Mouse (Mus musculus) c-Kit-positive CD71-positive TER-119-negative erythroid progenitor cells, embryonic 14.5 days (primary cell): ENCODE measurements around the gene Myo1b.

Experiments used
- DNase-seq: peaks from one replicate; pipeline ENCODE4 v3.0.0-alpha.2; 2013; ENCODE audit warnings: low read depth

Gene Myo1b

DNA sequence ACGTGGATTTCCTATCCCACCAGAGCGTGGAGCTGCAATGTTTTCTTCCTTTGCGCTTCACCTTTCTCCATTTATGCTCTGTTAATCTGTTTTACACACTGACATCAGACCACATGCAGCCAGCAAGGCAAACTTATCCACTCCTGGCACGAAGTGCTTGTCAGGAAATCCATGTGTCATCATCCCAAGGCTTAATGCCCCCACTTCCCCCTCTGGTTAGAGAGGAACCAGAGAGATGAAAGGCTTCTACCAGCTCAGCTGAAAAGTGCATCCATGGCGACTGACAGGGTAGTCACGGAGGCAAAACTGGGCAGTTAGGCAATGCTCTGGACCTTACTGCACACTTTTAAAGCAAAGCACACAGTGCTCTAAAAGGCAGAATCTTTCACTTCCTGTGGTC, 126.6 kb downstream of the Myo1b start:
- DNase-seq, result no peak

DNA sequence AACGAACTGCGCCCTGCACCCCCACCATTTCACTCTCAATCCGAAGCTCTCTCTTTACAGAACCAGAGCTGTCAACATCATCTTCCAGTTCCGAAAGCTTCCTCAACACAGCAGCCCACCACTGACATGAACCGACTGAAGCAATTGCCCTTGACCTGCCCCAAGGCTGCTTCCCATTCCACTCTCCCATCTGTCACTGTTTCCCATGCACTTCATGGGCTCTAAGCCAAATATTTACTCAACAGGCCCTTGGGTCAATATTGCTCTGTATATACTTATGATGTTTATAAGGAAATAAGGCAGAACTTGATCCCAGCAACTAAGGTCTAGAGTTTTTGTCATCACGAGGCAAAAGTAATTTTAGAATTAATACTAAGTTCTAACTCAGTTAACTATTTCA, 133.8 kb downstream of the Myo1b start:
- no peak for DNase-seq

DNA sequence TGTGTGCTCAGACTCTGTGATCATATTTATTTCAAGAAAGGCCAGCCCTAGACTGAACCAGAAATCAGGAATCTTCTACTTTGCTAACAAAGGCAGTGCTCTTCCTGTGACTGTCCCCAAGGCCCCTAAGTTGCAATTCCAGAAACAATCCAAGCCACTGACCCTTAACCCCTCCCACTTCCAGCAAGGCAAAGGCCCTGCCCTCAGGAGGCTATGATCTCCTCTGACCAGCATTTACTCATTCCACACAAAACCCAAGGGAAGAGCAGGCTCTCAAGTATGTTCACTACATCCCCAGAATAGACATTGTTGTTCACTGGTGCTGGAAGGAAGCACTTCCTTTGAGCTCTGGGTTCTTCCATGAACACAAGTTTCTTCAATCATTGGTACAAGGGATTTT, 135.5 kb downstream of the Myo1b start:
- DNase-seq, result no peak

DNA sequence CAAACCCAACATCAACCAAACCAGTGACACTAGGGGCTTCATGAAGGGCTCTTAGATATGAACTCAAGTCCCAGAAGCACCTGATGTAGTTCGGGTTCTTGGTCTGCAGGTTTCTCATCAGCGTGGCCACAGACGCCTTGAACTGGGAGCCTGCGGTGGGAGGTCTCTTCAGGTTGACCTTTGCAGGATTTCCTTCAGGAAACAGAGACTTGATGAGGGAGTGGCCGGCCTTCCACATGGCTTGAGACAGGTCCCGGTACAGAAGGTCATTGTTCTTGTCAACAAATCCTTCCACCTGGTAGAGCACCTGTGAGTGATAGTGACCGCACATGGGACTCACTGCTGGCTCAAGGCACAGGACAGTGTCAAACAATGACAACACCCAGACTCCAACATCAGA, 137.6 kb downstream of the Myo1b start:
- DNase-seq, result no peak

DNA sequence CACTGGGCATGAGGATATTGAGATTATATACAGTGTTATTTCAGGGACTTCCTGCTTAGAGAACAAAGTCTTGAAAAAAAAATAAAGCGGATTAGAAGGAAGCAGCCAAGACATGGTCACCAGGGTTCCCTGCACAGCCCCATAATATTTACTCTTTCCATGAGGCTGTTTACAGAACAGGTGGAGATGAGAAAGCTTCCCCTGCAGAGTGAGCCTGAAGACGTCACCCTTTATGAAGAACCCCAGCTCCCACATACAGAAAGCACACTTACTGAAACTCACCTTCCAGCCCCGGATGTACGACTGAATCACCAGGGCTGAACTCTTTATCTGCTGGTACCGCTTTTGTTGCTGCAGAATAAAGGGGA, 145.4 kb downstream of the Myo1b start:
- DNase-seq, result no peak

DNA sequence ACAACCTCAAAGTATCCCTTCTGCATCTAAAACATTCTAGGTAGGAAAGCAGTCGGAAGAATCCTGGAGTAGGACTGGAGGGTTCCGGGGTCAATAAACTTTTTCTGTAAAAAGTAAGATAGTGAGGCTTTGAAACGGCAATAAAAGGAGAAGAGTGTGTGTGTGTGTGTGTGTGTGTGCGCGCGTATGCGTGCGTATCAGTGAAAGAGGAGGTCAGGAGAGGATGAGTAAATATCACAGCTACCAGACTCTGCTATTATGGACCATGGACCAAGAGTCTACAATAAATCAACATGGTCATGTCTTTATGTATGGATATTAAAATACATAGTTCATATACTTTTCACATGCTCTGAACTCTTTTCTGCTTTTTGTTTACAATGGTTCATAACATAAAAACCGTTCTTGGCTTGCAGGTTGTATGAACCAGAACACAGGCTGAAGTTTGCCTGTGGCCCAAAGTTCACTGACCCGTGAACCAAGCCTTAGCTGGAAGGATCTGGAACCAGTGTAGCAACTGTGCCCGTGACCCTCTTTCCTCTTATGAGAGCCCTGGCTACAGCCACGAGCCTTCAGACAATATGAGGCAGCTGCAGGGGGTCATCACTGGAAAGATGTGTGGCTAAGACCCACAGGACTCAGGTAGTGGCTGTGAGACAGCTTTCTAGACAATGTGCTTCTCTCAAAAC, 145.9 kb downstream of the Myo1b start:
- DNase-seq, result no peak

DNA sequence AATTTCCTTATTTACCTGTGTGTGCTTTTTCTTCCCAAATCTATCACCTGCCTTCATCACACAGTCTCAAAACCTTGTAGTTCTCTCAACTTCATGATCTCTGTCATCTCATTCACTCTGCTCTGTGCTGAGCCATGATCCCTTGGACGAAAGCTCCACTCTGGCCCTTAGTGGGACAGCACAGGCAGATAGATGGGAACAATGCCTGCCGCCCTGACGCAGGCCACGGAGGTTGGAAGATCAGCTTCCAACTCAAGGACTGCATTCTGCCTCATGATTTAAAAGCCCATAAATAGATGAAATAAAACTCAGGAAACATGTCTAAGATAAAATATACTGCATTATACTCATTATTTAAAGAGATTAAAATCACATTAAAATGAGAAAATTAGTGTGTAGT, 149.6 kb downstream of the Myo1b start:
- DNase-seq, result no peak

DNA sequence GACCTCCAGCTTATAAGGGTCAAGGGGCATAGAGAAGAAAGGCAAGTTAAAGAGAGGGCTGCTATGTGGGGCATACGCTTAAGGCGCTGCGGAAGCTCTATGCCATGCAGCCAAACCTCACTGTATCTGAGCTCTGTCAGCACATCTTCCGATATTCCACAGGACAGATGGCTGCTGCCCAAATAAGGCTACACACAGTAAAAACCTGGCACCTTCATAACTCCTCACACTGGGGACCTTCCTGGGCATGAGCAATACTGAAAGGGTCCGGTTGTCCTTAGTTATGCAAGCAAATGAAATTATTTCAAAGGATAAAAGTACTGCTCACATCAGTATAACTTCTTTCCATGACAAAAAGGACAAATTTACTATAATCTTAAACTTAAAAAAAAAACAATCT, 150.7 kb downstream of the Myo1b start:
- DNase-seq, result no peak

DNA sequence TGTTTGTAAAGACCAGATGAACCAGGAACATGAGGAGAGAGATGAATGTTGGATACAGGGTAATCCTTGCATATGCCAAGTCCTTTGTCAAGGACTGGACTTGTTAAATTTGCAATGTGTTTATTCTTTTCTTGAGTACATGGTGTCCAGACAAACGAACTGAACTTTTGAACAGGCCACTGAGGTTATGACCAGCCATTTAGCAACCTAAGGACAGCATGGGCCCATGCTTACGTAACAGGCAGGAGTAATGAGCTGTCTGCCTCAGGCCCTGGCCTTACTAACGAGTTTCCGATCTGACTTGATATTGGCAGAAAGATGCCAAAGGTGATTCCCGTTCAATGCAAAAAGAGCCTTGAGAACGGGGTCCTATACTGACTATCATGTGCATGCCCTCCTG, 156.2 kb downstream of the Myo1b start:
- no peak for DNase-seq

DNA sequence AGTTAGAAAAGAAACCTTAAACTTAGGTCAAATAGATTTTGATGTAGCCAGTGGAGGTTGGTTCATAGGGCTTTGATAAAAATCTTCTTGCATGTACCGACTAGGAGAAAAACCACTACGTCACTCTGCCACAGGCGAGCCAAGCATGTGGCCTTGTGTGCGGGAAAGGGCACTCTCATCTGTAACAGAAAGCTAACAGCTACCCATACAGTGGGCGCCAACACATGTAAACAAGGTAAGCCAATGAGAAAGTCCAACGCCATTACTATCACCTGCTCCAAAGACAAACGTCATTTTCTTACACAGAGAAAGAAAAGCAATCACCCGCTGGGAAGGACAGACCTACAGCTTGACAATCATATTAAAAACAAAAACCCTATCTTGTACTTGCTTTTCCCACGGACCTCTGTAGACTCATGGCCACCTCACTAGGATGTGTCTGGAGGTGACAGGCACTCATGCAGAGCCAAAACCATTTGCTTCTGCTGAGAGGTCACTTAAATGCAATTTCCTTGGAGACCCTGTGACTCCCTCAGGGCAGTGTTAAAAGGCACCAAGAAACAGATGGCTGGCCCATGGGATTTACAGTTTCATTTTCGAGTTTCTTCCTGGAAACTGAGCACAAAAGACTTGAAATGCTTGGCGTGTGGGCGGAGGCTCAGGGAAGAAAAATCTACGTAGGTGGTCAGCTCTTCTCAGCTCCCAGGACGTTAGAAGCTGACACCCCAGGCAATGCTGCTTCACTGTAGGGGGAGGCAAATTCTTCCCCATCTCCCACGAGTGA, 157.4 kb downstream of the Myo1b start:
- DNase-seq, result no peak

DNA sequence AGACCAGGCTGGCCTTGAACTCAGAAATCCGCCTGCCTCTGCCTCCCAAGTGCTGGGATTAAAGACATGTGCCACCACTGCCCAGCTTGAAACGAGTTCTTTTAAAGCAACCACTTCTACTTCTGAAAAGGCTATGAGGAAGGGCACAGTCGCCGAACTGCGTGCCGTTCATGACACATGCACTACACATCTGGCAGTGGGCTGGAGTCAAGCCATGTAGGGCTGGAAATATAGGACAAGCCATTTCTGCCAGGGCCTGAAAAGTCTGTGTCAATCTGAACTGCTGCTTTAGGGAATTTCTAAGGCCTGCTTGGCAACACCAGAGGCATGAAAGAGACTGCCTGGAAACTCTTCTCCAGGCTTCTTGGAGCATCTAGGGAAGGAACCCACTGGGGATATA, 162.2 kb downstream of the Myo1b start:
- no peak for DNase-seq

DNA sequence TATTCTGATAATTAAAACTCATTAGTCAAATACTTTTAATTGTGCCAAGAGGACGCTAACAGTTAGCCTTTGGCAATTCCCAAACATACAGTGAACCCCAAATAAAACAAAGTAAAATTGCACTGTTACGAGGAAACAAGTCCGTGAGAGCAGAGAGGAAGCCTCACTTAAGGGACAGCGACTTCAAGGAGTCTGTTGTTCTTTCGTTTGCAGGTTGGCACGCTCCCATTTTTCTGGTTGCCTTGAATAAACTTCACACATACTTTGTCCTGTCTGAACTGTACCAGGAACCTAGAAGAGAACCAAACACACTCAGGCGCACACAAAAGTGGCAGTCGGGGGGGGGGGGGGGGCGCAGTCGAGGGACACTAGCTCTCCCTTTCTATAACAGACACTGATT, 164.9 kb downstream of the Myo1b start:
- no peak for DNase-seq

DNA sequence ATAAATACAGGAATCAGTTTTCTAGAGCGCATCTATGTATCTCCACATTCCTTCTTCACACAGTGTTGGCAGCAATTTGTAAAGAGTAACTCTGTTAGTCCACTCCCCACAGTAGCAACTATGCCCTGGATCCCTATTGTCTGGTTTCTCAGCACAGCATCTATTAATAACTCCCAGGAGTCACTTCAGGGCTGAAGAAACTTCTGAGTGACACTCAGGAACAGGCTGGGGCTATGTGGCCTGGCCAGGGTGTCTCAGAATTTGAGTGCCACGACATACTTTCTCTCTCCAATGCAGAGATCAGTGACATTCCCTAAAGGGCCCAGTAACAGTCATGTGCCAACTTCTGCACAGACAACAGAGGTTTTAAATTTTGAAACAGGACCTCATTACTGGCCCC, 167.6 kb downstream of the Myo1b start:
- DNase-seq, result no peak

DNA sequence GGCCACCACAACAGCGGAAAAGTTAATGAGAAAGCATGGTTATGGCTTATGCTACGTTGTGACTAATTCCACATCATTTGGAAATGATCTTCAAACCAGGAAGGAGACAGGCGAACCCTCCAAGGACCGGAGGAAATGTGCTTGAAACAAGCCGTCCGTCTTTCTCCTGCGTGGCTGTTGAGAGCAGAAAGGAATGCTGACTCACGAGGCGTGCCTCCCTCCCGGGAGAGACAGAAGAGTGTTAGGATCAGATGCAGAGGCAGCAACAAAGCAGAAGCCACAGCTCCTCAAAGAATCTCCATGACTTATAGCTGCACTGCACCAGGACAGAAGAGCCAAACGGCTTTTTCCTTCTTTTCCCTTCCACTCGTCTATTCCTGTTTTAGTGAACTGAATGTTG, 168.4 kb downstream of the Myo1b start:
- peak; percentile 7 for DNase-seq

DNA sequence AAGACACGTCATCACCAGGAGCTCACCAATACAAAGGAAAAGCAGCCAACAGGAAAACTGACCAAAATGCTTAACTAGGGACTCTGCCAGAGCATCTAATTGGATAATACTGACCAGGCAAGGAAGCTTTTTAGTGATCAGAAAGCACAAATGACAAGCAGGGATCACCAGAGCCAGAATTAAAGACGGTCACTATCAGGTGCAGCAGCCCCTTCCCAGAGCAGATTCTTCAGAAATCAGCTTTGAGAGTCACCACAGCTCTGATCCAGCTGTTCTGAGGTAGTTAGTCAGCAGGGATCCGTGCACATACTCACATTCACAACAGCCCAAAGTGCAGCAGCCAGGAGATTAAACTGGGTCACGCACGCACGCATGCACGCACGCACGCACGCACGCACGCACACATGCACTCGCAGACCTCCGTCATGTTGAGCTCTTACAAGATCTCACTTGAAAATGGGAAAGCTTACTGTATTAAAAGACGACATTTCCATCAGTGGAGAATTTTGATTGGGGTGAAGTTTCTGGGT, 169.1 kb downstream of the Myo1b start:
- DNase-seq, result no peak

DNA sequence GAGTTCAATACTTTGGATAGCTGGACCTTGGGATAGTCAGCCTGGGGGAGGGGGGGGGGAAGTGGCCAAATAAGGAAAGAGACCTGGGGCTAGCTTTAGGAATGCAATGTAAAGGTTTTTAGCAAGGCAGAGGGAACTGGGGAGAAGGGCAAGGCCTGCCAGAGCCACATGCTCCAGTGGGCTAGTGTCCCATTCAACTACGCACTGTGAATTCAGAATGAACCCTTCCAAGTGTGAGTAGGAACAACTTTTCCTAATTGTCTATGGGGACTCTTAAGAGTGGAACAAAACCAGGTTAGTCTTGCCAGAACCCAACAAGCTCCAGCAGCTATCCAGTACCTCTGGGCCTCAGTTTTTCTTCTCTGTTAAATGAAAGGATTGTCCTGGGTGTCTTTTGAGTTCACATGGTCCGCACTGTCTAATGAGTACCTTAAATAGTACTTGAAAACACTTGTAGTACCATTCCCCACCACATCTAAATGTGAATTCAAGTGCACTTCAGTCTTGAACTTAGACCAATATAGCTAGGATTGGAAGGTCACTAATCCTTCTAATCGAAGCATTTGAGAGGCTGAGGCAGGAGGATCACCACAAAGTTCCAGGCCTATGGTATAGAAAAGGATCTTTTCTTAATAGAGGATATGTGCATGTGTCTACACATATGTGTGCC, 172.0 kb downstream of the Myo1b start:
- DNase-seq, result no peak

DNA sequence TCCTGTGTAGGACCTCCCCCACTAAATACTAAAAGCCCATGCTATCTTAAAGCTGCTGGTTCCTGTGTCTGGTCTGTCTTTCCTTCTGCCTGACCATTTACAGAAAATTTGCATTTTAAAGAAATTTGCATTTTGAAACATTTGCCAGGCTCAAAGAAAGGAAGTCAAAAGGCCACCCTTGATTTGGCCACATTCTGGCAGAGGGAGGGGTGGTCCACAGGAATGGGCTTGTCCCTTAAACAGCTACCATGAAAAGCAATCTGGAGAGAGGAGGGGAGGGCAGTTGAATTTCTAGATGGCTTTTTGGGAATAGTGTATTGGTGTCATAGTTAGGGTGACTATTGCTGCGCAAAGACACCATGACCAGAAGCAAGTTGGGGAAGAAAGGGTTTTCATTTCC, 173.3 kb downstream of the Myo1b start:
- DNase-seq, result no peak

DNA sequence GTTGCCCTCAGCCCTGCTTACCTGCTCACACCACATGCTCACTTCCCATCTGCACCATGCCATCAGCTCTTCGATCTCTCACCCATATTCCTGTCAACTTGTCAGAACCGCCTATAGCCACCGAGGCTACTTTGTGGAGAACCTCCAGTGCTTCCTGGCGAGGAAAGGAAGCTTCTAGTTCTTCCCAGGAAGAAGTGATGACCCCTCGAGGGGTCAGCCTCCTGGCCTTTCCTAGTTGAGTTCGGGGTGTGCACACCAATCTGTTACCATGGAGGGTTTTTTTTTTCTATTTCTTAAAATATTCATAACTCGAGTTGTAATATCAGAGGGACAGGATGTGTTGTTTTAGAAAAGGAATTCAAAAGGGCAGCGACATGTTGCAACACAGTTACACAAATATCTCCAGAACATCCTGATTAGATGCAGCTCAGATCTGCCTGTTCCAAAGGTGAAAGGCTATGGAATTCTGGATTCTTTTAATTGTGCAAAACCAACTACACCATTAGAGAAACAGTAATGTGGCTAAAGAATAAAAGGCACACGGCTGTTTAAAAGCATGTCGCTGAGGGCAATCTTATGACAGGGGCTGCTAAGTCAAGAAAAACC, 175.1 kb downstream of the Myo1b start:
- no peak for DNase-seq

DNA sequence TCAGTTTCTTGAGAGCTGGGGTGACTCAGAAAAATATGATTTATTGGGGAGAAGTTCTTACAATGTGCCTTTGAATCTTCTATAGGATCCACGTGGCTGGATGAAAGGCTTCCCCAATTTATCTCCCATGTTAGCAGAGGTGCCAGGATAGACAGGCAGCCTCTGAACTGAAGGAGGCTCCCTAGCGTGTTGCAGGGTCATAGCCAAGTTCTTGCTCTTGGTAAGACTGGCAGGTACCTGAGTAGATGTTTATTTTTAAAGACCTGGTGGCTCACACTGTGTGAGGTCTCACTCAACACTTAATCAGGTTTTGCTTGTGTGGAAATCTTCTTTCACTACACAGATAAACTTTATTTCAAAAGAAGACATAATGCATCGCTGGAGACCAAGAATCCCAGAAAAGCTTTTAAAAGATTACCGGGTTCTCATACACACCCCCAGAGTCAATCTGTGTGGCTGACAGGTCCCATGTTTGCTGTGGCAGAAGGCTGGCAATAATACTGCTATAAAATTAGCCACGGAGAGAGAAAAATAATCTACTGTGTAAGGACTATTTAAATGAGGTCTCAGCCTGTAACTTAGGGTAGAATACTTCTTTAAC, 176.5 kb downstream of the Myo1b start:
- no peak for DNase-seq

DNA sequence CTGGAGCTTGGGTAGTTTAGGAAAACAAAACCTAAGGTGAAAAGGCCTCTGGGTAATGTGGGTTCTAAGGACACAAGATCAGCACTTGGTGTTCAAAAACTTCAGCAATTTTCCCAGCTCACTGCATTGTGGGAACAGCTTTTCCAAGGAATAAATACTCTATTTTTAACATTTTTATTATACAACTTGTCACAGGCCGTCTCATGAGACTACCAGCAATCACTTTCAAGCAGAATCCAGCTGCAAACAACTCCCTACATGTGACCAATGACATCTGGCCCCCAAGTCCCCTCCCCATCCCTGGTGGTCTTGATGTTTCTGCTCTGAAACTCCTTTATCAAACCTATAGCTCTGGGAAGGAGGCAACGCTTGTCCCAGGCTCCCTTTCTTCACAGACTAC, 179.0 kb downstream of the Myo1b start:
- DNase-seq, result no peak

DNA sequence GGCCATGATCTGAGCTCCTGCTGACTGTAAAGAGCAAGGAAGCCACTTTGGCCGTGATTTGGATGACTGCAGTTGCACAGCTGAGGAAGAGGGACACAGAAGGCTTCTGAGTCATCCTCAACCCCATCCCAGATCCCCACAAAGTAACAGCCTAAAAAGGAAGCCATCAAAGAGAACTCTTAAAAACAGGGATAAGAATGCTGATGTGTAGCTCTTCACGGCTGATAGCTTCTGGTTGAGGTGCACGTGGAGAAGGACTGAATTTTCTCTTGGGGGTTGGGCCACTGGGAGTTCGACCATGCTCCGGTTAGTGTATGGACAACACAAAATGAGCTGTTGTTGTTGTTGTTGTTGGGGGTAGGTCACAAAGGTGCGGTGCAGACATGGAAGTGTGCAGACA, 181.2 kb downstream of the Myo1b start:
- no peak for DNase-seq

DNA sequence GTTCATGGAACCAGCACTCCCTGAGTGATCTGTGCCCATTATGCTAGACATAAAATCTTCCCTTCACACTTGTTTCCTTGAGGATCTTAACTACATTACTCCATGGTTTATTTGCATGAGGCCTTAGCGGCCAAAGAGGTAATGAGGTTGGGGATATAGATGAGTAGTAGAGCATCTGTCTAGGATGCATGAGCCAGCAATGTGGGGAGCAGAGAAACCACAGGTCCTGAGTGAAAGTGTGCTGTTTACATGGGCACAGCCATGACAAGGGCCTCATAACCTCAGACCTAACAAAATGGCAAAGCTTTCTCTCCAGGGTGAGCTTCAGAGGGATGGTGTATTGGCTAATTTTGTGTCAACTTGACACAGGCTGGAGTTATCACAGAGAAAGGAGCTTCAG, 186.5 kb downstream of the Myo1b start:
- DNase-seq, result no peak
